Mouse (Mus musculus) urinary bladder, postnatal 14 days (tissue): ENCODE data around the gene Zfp972.
"Not testable (repeated sequence)": the region's sequence is repeated elsewhere in the genome, so short reads cannot be mapped to it uniquely, and the experiment has no call there.

Experiments used
- DNase-seq: peaks from one replicate; pipeline ENCODE4 v3.0.0; 2021; ENCODE audit warnings: low spot score

Zfp972 gene

DNA sequence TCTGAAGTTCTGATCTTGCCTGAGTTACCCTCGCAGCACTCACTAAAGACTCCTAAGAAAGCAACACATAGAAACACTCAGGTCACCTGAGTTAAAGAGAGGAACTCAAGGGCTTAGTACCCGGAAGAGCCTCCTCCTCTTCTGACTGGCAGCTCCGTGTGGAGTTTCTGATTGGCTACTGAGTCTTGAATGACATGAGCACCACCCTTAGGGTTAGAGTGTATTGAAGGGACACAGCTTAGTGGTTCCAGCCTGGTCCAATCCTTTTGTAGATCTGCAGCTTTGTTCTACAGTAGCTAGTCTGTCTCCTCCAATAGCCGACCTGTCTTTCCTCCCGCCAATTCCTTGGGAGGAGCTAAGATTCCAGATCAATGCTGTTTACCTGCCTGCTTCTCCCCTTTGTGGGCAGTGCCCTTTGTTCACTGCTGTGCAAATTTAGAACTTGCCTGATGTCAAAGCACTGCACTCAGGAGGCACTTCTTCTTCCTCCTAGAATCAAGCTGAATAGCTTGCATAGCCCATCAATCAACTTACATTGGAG is at the start of gene Zfp972:
Gene Zfp972 (minus strand): TSS at position 51 of the 541 bp plus-strand sequence.
- not testable (repeated sequence) for DNase-seq

DNA sequence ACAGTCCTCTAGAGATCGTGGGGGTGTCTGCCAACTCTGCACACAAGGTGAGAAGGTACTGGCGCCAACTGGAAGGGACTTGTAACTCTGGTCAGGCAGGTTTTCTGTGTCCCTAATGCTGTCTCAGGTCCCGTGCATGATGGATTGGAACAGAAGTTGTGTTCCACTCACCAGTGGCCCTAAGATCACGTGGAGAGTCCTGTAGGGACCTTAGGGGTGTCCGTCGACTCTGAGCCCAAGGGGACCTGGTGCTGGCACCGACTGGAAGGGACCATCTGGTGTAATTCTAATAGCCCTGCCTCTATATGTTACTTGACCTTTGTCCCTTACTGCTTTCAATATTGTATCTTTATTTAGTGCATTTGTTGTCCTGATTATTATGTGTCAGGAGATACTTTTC is 49.4 kb upstream of the Zfp972 start:
- not testable (repeated sequence) for DNase-seq

DNA sequence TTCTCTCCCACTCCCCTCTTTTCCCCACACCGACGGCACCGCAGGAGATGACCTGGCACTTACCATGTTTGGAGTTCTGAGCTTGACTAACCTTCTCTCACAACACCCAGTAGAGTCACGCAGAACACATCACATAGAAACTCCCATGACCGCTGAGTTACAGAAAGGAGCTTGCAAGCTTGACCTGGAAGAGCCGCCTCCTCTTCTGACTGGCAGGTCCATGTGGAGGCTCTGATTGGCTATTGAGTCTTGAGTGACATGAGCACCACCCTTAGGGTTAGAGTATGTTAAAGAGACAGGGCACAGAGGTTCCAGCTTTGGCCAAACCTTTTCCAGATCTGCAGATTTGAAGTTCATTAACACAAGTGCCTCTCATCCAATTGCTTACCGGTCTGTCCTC is 31.7 kb upstream of the Zfp972 start, which contains the start of gene Gm14326:
Gene Gm14326 (minus strand): TSS at position 153 of the 400 bp plus-strand sequence.
- peak; percentile 77 for DNase-seq

DNA sequence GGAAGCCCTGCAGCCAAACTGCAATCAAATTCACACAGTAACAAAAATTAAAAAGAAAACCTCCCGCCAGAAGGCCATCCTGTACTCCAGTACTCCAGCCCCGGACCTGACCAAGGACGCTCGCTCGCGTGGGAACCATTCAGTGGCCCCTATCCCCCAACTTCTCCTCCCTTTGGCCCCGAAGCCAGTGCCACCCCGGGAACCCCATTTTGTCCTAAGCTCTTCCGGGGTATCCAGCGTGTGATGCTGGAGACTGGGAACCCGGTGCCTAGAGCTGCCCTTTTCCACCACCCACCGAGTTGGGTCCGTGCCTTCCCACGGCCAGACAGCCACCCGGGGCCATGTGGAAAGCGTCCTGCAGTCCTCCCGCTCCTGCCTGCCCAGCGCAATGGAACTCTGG is 31.3 kb upstream of the Zfp972 start:
- peak; percentile 6 for DNase-seq

DNA sequence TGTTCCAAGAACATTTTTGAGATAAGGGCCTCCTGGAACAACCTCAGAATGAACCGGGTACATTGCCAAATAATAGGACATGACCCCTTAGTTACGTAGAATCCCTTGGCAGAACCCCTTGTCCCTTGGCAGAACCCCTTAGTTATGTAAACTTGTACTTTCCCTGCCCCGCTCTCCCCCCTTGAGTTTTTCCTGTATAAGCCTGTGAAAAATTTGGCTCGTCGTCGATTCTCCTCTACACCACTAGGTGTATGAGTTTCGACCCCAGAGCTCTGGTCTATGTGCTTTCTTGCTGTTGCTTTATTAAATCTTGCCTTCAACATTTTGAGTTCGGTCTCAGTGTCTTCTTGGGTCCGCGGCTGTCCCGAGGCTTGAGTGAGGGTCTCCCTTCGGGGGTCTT is 22.1 kb downstream of the Zfp972 start:
- not testable (repeated sequence) for DNase-seq

DNA sequence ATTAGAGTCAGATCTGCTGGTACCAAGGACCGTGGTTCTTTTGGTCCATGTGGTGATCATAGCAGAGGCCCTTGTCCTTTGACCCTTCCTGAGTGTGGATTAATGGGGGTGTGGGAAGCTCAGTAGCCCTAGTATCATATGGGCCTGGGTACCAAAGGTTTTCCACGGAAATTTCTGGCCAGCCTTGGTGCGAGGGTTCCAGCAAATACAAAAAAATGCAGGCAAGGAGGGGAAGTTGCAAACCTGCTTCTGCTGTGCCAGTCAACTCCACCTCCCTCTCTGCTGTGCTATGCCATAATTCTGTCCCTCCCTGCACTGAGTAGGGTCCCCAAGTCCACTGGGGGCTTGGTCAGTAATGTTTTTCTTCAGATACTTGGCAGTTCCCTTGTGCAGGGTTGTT is 27.2 kb downstream of the Zfp972 start:
- DNase-seq = not testable (repeated sequence)

DNA sequence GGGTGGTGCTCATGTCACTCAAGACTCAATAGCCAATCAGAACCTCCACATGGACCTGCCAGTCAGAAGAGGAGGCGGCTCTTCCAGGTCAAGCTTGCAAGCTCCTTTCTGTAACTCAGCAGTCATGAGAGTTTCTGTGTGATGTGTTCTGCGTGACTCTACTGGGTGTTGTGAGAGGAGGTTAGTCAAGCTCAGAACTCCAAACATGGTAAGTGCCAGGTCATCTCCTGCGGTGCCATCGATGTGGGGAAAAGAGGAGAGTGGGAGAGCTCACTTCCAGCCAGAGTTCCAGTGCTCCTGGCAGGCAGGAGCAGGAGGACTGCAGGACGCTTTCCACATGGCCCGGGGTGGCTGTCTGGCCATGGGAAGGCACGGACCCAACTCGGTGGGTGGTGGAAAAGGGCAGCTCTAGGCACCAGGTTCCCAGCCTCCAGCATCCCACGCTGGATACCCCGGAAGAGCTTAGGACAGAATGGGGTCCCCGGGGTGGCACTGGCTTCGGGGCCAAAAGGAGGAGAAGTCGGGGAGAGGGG is 28.3 kb downstream of the Zfp972 start, which contains the start of gene Gm14327:
Gene Gm14327 (plus strand): TSS at position 51 of the 533 bp plus-strand sequence.
- not testable (repeated sequence) for DNase-seq

DNA sequence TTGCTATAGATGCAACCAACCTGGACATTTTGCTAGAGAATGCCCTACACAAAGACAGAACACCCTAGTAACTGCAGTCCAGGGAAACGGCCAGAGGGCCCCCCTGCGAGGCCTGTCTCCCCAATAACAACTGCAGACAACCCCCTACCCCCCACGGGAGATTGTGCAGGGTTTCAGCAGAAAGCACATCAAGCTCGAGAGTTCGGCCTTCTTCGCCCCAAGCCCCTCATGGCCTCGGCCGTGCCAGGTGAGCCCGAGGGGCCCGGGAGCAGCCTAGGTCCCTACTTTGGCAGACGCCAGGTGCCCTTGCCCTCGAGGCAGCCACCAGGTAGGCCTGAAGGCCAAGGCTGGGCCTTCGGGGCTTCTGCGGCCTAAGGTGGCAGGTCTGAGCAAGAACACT is 37.7 kb downstream of the Zfp972 start:
- DNase-seq = not testable (repeated sequence)

DNA sequence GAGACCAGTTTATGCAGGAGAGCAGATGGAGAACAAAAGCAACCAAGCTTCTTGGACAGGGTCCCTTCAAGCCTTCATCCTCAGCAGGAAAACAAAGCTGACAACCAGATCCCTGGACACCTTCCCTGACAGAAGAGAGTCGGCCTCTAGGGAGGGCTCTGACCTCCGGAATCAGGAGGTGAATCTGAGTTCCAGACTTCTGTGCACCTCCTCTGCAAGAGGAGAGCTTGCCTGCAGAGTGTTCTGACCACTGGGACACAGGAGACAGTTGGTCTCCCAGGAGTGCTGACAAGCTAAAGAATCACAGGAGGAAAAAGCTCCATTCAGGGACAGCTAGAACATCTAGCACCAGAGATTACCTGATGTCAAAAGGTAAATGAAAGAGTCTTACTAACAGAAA is 63.2 kb downstream of the Zfp972 start:
- DNase-seq = not testable (repeated sequence)
